Mouse (Mus musculus): ENCODE results near the gene Slc22a4. TPM values are rescaled to one million over a fixed set of nuclear protein-coding genes. Genes with fewer than 3 reads are reported as not detected.

Slc22a4 gene
- total RNA-seq (2023), result not detected

DNA sequence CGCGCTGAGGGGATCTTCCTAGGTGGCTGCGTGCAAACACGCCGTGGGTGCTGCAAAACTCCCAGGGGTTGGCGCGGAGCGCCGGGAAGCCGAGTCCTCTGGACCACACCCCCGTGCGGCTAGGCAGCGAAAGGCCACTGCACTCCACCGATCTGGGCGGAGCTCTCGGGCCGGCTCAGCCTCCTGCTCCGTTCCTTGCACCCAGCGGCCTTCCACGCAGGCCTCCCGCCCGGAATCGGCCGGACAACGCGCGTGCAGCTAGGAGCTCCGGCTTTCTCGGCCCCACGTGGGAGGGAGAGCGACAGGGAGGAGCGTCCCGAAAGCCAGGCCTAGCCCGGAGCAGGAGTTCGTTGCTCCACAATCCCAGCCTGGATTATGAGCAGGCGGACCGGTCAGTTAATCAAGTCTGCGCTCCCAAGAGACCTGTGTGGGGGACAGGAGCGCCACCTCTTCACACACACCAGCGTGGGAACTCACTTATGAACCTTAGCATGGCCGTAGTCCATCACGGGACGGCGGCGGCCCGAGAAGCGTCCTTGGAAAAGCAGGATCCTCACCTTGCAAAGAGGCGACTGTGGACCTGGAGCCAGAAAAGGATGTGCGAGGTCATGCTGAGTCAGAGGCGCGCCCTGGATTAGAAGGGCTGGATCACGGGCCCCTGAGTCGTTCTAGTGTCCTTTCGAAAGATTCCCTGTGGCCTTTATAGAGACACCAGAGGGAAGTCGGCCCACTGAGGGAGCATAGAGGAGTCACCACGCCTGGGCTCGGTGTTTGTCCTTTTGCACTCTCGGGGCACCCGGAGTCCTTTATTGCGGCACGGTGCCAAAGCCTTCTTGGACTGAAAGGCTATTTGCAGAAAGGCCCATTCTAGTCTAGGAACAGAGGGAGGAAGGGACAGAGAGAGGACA is at the start of gene Slc22a4:
Gene Slc22a4 (minus strand): TSS at position 47 of the 908 bp plus-strand sequence.

DNA sequence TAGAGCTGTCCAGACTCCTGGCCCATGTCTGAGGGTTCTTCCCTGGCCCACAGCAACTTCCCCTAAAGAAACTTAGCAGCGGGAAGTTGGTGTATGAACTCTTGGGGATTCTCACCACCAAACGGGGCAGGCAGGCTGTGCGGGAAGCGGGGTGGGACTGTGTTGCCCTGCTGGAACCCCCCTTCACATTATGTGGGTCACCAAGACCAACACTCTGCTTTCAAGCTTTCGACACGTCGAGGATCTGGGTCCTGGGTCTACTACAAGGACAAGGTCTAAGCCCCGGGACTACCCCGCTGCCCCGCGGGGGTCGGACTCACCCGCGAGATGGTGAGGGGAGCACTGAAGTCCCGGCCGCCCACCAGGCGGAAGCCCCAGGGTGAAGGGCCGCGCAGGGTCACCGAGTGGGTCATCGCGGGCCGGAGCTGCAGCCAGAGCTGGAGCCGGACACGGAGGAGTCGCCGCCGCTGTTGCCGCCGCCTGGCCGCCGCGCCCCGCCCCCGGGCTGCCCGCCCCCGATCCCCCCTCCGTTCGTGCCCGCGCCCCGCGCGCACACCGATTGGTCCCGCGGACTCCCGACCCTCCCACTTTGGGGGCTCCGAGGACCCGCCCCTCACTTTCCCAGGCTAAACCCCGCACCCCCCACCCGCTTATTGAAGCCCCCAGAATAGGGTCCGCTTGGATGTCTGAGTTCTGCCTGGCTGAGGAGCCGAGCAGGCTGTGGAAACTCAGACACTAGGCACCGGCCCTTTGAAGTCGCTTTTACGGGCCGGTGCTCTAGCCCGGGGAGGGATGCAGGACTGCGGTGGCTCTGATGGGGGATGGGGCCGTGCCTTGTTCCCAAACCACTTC is 40.9 kb upstream of the Slc22a4 start, which contains the start of gene Pdlim4:
Gene Pdlim4 (minus strand): TSS at position 495 of the 852 bp plus-strand sequence.

DNA sequence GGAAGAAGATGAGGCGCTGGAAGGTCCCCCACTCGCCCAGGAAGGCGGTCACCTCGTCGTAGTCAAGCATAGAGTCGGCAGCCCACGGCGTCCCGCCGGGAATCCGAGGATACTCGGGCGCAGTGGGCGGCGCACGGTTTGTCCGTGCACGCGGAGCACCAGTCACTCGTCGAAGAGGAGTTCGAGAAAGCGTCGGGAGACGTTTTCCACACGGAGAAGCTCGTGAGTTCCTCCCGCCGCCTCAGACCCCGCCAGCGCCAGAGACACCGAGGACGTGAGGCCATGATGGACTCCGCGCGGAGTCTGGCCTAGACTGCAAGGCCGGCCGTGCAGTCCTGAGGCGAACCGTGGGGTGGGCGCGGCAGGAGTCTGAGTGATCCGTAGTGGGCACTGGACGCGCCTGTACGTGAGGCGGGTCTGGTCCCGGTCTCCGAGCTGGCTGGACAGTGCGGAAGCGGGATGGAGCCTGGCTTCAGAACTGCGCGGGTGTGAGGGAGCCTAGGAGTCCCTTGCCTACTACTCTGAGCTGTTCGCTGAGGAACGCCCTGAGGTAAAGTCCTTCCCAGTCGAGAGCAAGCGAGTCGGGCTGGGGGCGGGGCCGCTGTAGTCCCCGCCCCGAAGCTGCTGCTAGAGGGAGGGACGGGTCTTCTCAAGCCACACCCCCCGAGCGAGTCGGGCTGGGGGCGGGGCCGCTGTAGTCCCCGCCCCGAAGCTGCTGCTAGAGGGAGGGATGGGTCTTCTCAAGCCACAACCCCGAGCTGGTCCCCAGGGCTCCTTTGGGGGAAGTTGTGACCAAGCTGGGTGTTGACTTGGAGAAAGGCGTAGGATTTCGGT is 47.9 kb downstream of the Slc22a4 start, which contains the start of gene Slc22a21:
Gene Slc22a21 (minus strand): TSS at position 545 of the 834 bp plus-strand sequence.

Other genes starting within 250 kb of the Slc22a4 start
- gene Gm12216, start 168.8 kb downstream of the Slc22a4 start, total RNA-seq (2023), result 1 to 10 TPM; 4.2 to 8.9 TPM
- gene Slc22a5, start 136.4 kb downstream of the Slc22a4 start, total RNA-seq (2023), result 10 to 100 TPM; 13.1 to 14.4 TPM
- 1 to 10 TPM; 1.0 to 1.2 TPM for gene Slc22a21, start 47.8 kb downstream of the Slc22a4 start, total RNA-seq (2023)
- not detected for gene Pdlim4, start 40.9 kb upstream of the Slc22a4 start, total RNA-seq (2023)
- not detected for gene P4ha2, start 72.0 kb upstream of the Slc22a4 start, total RNA-seq (2023)
- not detected for gene Csf2, start 221.6 kb upstream of the Slc22a4 start, total RNA-seq (2023)
- gene Il3, start 239.2 kb upstream of the Slc22a4 start, total RNA-seq (2023), result not detected

All from B cell, adult 67 days (primary cell).